Mouse (Mus musculus): ENCODE data around the gene Prpf6.

Prpf6 gene

DNA sequence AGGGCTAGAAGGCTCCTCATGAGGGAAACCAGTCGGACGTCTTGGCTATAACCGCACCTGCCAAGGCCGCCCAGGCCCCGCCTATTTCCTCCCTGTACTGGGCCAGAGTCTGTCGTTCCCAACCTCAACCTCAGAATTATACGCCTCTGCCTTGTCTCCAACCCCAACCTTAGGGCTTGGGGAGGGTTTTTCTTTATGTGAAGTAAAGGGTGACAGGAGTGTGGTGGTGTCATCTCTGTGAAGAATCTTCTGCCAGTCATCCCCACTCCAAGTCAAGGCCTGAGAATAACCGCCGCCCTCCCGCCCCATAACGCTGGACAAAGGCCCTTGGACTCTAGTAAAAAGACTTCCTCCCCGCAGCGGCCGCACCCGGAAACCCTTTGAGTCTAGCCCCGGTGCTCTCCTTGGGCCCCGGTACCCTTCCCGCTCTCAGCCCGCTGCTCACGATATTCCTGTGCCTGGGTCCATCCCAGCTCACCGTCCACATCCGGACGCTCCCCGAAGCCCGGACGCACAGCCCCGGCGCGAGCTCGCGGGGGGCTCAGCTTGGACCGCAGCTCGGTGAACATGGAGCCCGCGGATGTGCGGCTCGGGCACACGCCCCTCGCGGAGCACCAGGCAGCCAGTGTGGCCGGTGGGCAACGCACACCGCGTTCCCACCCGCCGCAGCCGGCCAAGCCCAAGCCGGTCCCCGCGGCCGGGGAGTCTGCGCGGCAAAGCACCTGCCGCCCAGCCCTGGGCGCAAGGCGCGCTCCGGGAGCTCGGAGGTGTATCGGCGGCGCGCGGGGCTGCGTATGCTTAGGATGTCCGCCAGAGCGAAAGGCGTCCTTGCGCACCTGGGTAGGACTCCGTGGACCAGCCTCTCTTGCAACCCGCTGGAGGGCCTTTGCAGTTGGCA is 7.0 kb downstream of the Prpf6 start, which contains the start of gene Samd10:
Gene Samd10, minus strand, starts transcription at position 759 of the 898 bp plus-strand sequence.
- DNase-seq: peak; percentile 49 to 51

DNA sequence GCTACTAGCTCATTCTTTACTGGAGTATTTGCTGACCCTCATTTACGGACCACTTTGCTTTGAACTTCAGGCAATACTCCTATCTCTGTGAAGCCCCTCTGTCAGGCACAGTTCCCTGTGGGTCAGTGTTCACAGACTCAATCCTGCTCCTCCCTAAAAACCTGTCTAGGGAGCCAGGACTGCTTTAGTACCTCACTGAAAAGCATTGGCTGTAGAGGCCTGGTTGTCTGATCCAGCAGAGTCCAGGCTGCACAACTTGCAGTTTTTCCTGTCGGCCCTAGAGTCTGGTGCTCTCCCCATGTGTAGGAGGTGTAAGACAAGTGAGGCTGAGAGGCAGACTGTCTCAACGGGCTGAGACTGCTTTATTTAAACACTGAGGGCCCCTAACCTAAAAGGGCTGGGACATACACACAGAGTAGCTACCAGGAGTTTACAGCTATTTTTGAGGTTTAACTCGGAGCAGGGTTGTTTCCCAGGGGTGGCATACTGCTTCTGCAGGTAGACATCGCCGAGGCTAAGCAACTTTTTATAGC is 8.6 kb downstream of the Prpf6 start:
- DNase-seq: no peak

DNA sequence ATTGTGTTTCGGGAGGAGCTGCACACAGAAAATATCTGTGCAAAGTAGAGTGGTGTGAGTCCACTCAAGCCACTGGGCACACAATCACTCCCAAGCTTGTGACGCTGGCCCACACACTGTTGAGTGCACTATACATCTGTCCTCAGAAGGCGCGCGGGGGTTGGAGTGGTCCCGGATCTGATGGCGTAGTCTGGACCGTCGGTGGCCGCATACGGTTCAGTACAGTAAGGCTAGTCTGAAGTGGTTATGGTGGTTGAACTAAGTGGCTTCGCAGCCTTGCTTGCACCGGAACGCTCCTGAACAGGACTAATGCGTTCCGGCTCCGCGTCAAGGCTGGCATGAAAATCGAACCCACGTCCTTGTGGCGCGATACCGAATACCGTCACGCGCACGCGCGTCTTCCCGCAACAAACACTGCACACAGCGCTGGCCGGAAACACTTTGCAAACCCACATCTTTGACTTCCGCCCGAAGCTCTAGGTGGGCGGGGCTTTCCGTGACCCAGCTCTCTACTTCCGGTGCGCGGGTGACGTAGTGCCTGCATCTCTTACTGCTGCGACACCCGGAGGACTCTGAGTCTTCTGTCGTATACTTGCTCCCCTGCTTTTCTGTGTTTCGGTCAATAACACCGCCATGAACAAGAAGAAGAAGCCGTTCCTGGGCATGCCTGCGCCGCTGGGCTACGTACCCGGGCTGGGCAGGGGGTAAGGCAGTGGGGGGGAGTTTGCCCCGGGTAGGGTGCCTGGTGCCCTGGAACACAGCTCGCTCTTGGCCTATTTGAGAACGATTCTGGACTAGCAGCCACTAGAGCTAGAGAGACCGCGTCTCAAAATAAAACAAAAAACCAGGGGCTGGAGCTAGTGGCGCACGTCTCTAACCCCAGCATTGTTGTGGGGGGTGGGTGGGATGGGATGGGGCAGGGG is 9.4 kb downstream of the Prpf6 start:
- DNase-seq: peak; percentile 92 to 94

DNA sequence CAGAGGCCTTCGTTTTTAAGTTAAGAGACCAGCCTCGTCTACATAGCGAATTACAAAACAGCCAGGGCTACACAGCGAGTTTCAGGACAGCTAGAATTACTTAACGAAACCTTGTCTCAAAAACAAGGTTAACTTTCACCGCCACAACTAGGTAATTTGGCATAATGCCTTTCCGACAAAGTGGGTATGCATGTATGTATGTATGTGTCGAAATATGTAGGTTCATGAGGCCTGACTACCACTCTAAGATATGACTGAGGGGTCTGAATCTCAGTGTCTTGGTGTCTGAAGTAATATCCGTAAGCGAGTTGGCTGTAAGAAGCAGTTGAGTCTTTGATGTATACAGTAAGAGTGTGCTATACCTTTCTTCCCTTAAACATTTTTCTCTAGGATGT is 10.1 kb downstream of the Prpf6 start:
- DNase-seq: no peak

DNA sequence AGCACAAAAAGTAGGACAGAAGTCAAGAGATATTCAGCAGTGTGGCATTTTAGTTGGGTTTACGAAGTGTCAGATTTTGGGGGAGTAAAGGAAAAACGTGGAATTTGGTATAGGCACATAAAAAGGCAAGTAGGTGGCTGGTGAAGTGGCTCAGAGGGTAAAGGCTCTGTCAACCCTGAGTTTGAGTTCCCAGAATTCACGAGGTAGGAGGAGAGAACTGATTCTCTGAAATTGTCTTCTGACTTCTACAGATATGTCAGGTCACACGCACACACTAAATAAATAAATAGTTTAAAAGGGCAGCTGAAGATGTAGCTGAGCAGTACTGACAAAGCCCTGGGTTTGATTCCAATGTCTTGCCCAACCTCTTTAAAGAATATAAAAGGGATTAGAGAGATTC is 10.7 kb downstream of the Prpf6 start:
- DNase-seq: no peak

DNA sequence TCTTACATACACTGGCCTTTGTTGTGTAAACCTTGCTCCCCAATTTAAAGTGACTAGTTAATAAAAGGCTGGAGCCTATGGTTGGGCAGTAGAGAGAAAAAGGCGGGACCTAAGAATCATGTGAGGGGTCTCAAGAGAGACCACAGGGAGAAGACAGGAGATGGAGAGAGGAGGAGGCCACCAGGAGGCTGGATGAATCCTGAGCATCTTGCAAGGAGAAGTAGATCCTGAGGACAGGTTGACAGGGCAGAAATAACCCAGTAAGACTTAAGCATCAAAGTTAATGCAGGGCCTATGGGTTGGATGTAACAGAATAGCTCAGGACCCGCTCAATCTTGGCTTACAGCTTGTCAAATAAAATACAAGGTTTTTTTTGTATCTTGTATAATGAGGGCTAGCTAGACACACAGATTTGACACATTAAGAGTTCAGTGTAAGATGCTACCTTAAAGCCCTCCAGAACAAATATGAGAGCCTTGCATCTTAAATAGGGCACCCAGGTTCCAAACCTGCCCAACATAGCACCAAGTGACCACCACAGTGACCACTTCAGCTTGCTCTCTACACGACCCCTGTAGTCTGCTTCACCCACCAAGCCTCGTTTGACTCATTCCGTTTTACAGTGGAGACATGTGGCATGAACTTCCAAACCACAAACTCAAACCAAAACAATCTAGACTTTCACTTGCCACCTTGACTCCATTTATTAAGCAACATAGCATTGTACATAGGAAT is 27.3 kb downstream of the Prpf6 start:
- DNase-seq: no peak

DNA sequence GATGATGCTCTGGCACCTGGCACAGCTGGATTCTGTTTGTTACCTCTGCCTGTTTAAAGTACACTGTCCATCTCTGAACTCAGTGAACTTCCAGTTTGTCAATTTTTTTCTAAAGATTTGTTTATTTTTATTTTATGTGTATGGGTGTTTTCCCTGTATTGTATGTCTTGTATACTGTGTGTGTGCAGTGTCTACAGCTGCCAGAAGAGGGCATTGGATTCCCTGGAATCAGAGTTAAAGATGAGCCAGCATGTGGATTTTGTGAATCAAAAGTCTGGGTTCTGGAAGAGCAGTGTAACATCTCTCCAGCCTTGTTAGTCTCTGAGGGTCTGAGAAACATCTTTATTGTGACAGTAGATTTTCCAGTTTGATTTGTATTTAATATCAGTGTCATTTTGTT is 31.7 kb downstream of the Prpf6 start:
- no peak for DNase-seq

DNA sequence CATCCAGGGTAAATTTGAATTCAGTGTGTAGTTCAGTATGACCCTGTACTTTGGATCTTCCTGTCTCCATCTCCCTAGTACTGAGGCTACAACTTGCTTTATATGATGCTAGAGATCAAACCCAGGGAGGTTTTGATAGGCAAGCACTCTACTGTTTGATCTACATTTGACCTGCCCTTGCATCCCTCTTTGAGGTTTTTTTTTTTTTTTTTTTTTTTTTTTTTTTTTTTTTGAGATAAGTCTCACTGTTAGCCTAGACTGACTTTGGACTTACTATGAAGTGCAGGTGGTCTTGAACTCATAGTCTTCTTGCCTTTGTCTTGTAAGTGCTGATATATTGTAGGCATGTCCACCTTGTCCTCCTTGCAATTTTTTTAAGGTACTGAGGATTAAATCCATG is 36.8 kb downstream of the Prpf6 start:
- no peak for DNase-seq

DNA sequence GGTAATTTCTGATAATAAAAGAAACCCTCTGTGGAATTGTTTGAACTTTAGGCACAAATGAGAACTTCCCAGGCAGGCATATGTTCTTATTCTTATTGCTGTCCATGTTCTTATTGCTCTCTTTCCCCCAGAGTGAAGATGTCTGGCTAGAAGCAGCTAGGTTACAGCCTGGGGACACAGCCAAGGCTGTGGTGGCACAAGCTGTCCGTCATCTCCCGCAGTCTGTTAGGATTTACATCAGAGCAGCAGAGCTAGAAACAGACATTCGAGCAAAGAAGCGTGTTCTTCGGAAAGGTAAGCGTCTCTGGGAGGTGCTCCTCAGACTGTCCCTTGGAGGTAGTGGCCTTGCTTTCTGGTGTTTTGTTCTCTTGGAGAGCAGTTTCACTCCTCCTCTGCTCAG is 41.0 kb downstream of the Prpf6 start:
- DNase-seq: no peak

DNA sequence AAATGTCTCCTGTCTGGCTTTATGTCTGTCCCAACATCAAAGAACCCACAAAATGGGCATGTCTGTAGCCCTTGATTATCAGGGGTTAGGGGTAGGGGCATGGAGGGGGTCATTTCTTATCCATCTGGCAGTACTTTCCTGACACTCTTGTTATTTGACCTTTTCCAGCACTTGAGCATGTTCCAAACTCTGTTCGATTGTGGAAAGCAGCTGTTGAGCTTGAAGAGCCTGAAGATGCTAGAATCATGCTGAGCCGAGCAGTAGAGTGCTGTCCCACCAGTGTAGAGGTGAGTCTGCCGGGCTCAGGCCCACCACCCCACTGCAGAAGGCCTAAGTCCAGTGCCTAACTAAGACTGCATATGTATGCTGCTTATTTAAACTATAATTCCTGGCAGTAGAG is 44.2 kb downstream of the Prpf6 start:
- no peak for DNase-seq

DNA sequence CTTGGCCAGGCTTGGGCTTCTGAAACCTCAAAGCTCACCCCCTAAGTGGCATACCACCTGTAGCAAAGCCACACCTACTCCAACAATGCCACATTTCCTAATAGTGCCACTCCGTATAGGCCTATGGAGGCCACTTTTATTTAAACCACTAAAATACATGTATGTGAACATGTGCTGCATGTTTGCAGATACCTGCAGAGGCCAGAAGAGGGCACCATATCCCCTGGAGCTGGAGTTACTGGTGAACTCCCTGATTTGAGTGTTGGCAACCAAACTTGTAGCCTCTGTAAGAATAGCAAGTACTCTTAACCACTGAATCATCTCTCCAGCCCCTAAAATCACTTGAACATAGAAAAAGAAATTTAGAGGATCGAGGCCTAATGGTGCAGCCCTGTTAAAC is 52.7 kb downstream of the Prpf6 start:
- DNase-seq: peak in 1 of 2 experiments; percentile 11

DNA sequence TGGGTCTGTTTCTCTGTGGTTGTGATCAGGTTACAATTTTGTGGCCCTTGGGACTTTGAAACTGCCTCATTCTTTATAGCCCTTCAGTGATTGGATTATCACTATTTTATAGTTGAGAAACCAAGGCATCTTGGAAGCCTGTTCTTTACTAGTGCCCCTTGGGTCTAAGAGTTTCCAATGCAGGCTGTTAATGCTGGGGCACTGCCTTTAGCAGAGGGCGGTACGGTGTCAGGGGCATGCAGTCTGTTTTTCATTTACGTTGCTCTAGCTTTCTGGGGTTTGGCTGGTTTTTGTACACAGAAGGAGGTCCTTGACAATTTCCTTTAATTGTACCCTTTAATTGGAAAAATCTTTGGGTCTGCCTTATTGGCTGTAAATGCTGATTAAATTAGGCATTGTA is 54.0 kb downstream of the Prpf6 start:
- no peak for DNase-seq

DNA sequence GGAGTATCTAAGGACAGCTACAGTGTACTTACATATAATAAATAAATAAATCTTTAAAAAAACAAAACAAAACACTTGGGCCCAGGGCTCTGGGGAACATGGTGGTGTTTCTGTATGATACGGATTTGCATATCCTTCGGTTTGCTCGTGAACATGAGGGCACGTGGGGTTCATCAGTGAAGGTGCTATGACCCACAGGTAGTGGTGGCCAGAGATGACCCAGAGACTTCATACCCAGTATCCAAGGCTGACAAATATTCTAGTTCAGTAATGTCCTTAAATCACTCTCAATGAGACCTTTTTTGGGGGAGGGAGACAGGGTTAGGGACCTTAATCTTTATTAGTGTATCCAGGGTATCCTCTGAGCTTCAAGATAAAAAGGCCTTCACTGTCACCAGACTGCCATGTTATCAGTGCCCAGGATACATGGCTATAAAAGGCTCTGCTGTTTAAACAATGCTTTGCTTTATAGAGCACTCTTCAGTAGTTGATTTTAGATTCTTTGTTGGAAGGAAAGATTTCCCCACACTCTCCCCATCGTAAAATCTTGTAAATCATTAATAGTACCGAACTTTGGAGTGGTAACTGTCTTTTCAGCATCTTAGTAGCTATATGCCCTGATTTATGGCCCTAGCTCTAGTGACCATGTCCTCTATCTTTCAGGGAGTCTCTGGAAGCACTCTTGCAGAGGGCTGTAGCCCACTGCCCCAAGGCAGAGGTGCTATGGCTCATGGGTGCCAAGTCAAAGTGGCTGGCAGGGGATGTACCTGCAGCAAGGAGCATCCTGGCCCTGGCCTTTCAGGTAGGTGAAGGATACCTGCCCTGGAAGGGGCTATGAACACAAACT is 55.2 kb downstream of the Prpf6 start:
- DNase-seq: no peak

DNA sequence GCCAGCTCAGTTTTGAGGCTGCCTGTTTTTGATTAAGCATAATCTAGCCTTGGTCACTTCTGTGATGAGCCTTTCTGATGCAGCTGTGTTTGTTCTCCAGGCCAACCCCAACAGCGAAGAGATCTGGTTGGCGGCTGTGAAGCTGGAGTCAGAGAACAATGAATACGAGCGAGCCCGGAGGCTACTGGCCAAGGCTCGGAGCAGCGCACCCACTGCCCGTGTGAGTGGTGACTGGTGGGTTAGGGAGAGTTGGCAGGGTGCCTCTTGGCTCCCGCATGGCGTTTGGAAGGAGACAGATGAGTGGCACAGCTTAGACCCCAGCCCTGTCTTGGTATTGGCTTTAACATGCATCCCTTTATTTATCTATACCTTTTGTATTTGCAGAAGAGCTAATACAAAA is 57.3 kb downstream of the Prpf6 start:
- DNase-seq: no peak

DNA sequence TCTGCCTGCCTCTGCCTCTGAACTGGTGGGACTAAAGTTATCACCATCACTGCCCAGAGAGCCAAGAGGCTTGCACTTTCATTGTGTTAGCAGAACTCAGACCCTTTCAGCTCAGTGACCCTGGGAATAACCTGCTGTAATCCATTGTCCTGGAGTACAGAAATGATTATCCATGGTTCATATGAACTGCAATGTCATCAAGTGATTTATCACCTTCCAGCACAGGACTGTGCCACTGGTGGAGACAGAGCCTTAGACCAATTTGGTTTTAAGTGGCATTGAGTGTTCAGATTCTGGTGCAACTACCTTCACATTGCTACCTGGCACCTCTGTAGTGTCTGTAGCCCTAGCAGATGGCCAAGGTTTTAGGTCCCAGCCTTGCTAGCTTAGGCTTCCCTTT is 61.4 kb downstream of the Prpf6 start:
- no peak for DNase-seq

DNA sequence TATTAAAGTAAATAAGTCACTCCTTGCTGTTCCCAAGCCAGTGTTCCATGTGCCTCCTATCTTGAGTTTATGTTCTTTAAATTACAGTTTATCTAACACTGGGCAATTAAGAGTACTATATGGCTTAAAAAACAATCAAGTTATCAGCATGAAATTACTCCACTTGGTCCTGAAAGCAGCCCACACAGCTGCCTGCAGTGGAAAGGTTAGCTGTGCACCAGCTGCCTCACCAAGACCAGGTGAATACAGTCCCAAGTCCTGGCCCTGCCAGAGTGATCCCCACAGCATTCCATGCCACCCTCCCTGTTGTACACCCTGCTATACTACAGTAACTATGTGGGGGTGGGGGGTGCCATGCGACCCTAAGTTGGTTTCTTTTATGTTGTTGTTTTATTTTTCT is 61.9 kb downstream of the Prpf6 start:
- DNase-seq: no peak

DNA sequence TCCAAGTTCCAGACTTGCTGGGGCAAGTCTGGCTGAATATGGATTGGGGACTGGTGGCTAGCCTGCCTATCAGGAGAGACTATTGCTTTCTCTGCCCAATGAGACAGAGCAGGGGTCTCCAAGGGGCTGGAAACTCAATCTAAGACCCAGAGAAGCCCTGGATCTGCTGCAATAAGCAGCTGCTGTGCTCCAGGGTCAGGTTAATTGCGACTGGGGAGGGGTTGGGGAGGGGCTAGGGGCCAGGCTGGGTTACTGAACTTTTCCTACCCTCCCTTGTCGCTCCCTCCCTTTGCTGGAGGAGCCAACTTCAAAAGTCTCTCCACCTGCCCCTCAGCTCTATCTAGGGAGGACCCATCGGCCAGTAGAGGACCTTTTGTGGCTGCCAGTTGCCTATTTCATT is 65.1 kb downstream of the Prpf6 start, which contains the start of gene Gm29797:
Gene Gm29797, plus strand, starts transcription at position 301 of the 400 bp plus-strand sequence.
- no peak for DNase-seq

DNA sequence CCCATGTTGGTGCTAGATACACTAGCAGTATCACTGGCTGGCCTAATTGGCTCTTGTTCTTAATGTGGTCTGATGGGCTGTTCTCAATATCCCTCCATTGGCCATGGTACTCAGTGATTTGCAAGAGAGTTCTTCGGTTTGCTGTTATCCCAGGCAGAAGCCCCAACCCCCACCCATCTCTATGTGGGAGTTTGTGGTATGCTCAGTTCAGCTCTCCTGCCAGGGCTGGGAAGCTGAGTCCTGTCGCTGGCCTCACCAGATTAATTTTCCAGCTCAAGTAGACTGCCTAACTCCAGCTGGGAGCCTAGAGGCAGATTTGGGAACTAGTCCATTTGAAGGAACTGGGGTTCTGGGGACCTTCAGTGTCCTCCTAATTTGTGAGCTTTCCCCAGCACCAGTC is 65.8 kb downstream of the Prpf6 start:
- no peak for DNase-seq

DNA sequence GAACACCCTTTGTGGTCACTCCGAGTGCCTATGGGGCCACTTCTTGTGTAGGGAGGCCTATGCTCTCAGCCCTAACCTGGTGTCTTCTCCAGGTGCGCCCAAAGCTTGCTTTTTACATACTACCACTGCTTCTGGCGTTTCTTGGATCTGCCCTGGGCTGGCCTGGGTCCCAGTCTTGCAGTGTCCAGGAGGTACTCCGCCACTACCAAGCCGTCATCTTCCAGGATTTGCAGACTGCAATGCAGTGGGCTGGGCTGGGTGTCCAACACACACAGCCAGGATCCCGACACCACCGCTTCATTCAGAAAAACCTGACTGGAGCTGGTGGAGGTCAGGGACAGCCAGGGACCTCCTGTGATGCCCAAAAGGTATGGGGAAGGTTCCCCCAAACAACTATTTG is 66.9 kb downstream of the Prpf6 start:
- DNase-seq: no peak

DNA sequence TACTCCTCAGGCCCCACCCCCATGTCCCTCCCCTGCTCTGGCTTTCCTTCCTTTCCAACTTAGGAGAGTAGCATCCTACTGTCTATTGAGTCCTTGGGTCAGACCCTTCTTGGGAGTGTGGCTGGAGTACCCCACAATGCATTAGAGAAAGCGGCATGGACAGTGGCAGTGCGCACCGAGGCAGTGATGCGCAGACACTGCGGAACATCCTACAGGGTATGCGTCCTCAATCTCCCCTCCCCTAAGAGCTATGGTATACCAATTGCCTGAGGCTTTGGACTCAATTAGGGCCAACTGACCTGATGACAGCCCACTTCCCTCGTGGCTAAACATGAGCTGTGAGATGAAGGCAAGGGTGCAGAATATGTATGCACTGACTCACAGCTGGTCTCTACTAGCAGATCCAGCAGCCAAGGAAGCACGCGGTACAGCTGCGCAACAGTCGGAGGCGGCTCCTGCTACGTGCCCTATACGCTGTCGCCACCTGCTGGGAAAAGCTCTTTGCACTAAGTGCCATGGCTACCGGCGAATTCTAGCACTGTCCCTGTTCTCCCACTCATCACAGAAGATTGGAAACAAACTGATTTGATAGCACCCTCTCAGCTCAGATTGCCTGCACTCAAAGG is 67.4 kb downstream of the Prpf6 start:
- no peak for DNase-seq

DNA sequence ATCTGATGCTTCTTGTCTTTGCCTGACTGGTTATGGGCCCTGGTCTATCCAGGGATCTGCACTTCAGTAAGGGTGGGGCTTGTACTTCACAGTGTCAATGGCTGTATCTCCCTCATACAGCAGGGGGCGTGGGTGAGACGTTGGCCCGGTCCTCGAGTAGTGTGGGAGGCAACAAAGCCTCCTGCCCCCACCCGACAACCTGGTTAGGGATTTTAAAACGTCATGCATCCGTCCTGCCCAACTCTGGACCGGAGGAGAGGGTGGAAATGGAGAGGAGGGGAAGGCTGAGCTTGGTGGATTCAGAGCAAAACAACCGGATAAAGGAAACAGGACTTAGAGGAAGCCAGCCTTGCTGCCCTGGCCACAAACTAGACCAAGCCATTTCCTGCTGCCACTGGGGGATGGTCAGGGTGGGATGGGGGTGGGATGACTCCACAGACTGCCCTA is 68.0 kb downstream of the Prpf6 start:
- DNase-seq: peak; percentile 41 to 54
